Mouse (Mus musculus): Measurements from ENCODE around the gene Dtnb. TPM values are rescaled to one million over a fixed set of nuclear protein-coding genes. Genes with fewer than 3 reads are reported as not detected.

The Dtnb gene
- polyA plus RNA-seq, 1 experiment from 2014 or later = 28.7 TPM

DNA sequence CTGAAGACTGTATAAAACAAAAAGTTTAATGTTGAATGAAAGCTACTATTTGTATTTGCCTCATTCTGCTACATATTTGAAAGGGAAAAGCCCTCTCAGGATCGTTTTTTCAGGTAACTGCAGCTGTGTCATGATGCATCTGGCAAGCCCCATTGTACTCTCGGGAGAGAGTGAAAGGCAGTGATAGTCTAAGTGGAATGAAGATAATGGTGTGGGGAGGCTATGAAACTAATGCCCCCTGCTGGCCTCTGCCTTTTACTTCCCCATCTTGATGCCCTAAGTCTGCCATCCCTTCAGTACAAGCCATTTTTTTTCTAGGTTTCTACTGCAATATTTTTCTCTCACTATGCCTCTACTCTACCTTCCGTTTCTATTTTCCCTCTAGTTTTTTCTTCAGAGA, 69.8 kb downstream of the Dtnb start:
- no peaks in the 10 kb centered on the region for H3K4me1 ChIP-seq
- DNase-seq (ENCODE audit: low spot score) = no peak
- no peak overlapping the region for H3K27ac ChIP-seq
- no peak overlapping the region for H3K4me3 ChIP-seq
- H3K27me3 ChIP-seq (ENCODE audit: insufficient read depth, poor library complexity, severe bottlenecking) = no peaks in the 10 kb centered on the region
- WGBS = 35% methylated on average over 3 of the region's 3 CpGs
- H3K36me3 ChIP-seq = no peaks in the 10 kb centered on the region
- no peaks in the 10 kb centered on the region for H3K9me3 ChIP-seq

DNA sequence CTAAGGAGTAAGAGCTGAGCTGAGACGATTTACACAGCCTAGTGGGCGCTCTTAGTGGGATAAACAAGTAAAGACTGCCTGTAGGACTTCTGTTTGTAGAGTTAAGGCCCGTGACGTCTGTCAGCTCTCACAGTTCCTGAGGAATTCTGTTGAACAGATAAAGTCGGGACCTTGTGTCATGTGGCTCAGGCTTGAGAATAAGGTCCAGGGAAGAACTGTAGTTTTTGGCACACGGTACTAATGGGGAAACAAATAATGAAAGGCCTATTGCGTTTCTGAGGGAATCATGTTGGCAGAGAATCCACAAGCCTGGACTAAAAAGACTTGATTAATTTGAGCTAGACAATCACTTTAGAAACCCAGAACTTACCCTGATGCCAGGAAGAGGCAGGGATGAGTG, 84.6 kb downstream of the Dtnb start:
- H3K9me3 ChIP-seq = no peaks in the 10 kb centered on the region
- no peak overlapping the region for H3K27ac ChIP-seq
- no peak for DNase-seq (ENCODE audit: low spot score)
- no peaks in the 10 kb centered on the region for H3K27me3 ChIP-seq (ENCODE audit: insufficient read depth, poor library complexity, severe bottlenecking)
- 48% methylated on average over 7 of the region's 7 CpGs for WGBS
- 0 out of 2 replicates have a peak, but pooled peaks cover 3% of the 10 kb centered on the region for H3K36me3 ChIP-seq
- H3K4me1 ChIP-seq = no peaks in the 10 kb centered on the region
- no peak overlapping the region for H3K4me3 ChIP-seq

DNA sequence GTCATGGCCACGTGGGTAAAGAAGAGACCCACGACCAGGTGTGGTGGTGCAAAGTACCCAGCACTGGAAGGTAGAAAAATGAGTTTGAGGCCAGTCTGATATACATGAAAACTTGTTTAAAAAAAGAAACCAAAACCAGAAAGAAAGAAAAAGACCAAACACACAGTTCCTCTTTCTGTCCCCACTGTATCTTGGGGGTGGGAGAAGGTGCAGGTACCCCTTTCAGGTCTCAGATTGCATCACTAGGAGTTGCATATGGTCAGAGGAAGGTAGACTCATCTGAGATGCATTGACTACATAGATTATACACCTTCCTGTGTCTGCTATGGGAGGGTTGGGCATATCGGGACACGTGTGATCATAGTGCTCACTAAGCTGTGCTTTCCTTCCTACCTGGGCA, 85.1 kb downstream of the Dtnb start:
- H3K4me3 ChIP-seq = no peak overlapping the region
- no peak for DNase-seq (ENCODE audit: low spot score)
- no peak overlapping the region for H3K27ac ChIP-seq
- WGBS = 82% methylated on average over 4 of the region's 4 CpGs
- 0 out of 2 replicates have a peak, but pooled peaks cover 3% of the 10 kb centered on the region for H3K36me3 ChIP-seq
- H3K4me1 ChIP-seq = no peaks in the 10 kb centered on the region
- no peaks in the 10 kb centered on the region for H3K9me3 ChIP-seq
- no peaks in the 10 kb centered on the region for H3K27me3 ChIP-seq (ENCODE audit: insufficient read depth, poor library complexity, severe bottlenecking)

DNA sequence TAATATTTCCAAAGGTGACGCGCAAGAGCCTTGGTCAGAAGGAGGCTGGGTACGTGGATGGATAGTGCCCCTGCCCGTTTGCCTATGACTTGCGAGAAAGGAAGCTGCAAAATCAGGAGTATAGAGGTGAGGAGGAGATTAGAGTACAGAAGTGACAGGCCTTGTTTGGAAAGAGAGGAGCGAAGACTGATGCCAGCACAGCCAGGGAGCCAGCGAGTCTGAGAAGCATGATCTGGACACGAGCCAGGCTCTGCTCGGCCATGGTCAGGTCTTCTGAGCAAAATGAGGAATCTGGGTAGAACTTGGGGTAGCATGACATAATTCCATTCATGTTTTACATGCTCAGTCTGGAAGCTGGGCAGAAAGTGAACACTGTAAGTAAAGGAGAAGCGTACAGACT, 85.6 kb downstream of the Dtnb start:
- Histone ChIP-seq H3K4me3 (no peak overlapping the region), H3K27me3 (ENCODE audit: insufficient read depth, poor library complexity, severe bottlenecking) (no peaks in the 10 kb centered on the region), H3K36me3 (0 out of 2 replicates have a peak, but pooled peaks cover 3% of the 10 kb centered on the region), H3K27ac (no peak overlapping the region), H3K9me3 (no peaks in the 10 kb centered on the region), H3K4me1 (no peaks in the 10 kb centered on the region)
- DNase-seq (ENCODE audit: low spot score) = no peak
- 75% methylated on average over 10 of the region's 10 CpGs for WGBS

DNA sequence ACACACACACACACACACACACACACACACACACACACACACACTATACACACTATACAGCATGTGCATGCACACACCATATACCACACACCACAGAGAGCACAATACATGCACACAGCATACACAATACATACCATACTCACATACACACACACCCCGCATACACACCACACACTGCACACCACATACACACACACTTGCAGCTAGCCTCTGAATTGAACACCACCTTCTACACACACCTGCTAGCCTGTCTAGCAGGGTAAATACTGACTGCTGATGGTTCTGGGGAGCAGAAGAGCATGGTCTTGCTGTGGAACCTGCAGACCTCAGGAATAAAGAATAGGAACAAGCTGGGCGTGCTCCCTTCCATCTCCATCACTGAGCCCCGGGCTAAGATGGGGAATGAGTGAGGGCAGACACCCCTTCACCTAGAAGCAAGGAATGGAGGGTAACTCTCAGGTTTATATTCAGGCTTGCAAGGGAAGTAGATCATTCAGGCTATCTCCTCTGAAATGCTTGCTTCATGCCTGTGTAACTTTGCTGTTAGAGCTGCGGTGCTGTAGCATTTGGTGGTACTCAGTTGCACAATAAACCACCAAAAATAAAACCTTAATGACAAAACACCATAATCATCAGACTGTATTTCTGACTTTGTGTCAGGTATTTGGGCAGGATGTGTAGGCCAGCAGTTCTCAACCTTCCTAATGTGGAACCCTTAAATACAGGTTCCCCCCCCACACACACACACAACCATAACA, 87.6 kb downstream of the Dtnb start:
- no peaks in the 10 kb centered on the region for H3K4me1 ChIP-seq
- no peaks in the 10 kb centered on the region for H3K27me3 ChIP-seq (ENCODE audit: insufficient read depth, poor library complexity, severe bottlenecking)
- no peak overlapping the region for H3K27ac ChIP-seq
- no peak overlapping the region for H3K4me3 ChIP-seq
- H3K9me3 ChIP-seq = no peaks in the 10 kb centered on the region
- WGBS = 86% methylated on average over 4 of the region's 4 CpGs
- 0 out of 2 replicates have a peak, but pooled peaks cover 5% of the 10 kb centered on the region for H3K36me3 ChIP-seq
- DNase-seq (ENCODE audit: low spot score) = no peak

DNA sequence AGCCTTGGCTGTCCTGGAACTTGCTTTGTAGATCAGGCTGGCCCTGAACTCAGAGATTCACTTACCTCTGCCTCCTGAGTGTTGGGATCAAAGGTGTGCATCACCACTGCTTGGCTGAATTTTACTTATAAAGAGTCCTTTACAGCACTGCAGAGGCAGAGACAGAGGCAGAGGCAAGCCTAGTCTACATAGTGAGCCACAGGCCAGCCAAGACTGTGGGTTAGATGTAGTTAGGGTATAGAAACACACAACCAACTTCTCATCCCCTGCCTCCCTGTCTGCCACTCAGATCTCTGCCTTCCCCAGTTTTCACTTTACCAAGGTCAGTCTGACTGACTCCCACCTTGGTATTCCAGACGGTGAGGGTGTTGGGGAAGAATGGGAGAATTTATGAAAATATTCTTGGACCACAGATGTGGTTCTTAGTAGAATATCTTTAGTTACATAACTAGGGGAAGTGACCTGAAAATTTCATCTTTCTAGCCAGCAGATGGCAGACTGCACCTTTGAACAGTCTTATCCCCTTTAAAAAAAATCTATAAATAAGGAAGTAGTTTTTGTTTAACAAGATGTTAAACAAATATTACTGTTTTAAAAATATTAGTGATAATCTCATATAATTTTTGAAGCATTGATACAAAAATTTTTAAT, 88.9 kb downstream of the Dtnb start:
- Histone ChIP-seq H3K4me3 (no peak overlapping the region), H3K36me3 (0 out of 2 replicates have a peak, but pooled peaks cover 5% of the 10 kb centered on the region), H3K27me3 (ENCODE audit: insufficient read depth, poor library complexity, severe bottlenecking) (no peaks in the 10 kb centered on the region), H3K9me3 (no peaks in the 10 kb centered on the region), H3K4me1 (no peaks in the 10 kb centered on the region), H3K27ac (no peak overlapping the region)
- 75% methylated on average over 1 of the region's 1 CpGs for WGBS
- no peak for DNase-seq (ENCODE audit: low spot score)

DNA sequence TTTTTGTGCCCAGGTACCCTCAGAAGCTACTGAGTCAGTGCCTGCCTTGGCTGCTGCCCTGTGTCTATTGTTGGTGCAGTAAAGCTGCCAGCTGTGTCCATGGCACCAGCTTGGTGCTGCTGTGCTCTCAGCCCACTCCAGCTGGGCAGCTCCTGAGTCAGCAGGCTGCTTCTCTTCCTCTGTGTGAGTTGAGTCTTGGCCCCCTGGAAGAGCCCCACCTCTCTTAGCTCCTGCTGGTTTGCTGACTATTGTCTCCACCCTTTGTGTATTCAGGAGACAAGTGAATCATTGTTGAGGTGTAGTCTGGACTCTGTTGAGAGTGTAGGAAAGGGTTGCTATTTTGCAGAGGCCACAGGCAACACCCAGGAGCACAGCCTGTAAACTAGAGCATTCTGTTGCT, 90.5 kb downstream of the Dtnb start:
- H3K36me3 ChIP-seq = 0 out of 2 replicates have a peak, but pooled peaks cover 5% of the 10 kb centered on the region
- no peaks in the 10 kb centered on the region for H3K4me1 ChIP-seq
- no peaks in the 10 kb centered on the region for H3K9me3 ChIP-seq
- no peak for DNase-seq (ENCODE audit: low spot score)
- no peak overlapping the region for H3K27ac ChIP-seq
- H3K27me3 ChIP-seq (ENCODE audit: insufficient read depth, poor library complexity, severe bottlenecking) = no peaks in the 10 kb centered on the region
- no peak overlapping the region for H3K4me3 ChIP-seq

DNA sequence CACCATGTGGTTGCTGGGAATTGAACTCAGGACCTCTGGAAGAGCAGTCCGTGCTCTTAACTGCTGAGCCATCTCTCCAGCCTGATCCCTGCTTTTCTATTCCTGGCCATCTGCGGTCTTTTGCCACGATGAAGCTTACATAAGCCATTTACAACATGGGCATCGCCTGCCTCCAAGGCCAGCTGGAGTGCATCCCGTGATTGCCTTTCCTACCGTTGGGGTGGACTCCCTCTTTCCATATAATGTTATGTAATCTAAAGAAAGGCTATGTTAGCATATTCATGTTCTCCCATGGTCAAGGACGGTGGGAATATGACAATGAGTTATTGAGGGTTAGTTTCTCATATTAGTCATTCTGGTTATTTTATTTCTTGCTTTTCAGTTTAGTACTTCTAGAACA, 91.2 kb downstream of the Dtnb start:
- Histone ChIP-seq H3K9me3 (no peaks in the 10 kb centered on the region), H3K27me3 (ENCODE audit: insufficient read depth, poor library complexity, severe bottlenecking) (no peaks in the 10 kb centered on the region), H3K27ac (no peak overlapping the region), H3K4me3 (no peak overlapping the region), H3K36me3 (0 out of 2 replicates have a peak, but pooled peaks cover 5% of the 10 kb centered on the region), H3K4me1 (no peaks in the 10 kb centered on the region)
- DNase-seq (ENCODE audit: low spot score) = no peak
- 90% methylated on average over 7 of the region's 7 CpGs for WGBS

DNA sequence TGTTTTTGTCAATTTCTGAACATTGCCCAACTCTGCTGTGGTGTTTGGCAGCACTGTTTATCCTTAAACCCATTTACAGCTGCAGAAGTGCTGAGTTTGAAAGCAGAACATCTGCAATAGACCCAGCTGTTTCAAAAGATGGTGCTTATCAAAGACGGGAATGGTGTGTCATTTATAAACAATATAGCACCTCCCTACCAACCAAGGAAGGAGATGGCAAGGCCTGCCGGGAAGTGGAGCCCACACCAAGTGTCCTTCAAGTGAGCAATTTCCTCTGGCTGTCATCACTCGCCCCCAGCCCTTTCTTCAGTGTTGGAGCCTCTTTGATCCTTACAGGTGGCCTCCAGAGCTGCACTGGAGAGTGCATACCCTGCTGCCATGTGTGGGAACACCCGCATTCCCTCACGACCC, 97.8 kb downstream of the Dtnb start:
- 29% methylated on average over 5 of the region's 5 CpGs for WGBS
- Histone ChIP-seq H3K4me1 (peaks cover 19% of the 10 kb centered on the region; the same call in 1 of the 2 replicates), H3K36me3 (0 out of 2 replicates have a peak, but pooled peaks cover 4% of the 10 kb centered on the region), H3K9me3 (no peaks in the 10 kb centered on the region), H3K27me3 (ENCODE audit: insufficient read depth, poor library complexity, severe bottlenecking) (no peaks in the 10 kb centered on the region), H3K4me3 (no peak overlapping the region), H3K27ac (no peak overlapping the region)
- no peak for DNase-seq (ENCODE audit: low spot score)

DNA sequence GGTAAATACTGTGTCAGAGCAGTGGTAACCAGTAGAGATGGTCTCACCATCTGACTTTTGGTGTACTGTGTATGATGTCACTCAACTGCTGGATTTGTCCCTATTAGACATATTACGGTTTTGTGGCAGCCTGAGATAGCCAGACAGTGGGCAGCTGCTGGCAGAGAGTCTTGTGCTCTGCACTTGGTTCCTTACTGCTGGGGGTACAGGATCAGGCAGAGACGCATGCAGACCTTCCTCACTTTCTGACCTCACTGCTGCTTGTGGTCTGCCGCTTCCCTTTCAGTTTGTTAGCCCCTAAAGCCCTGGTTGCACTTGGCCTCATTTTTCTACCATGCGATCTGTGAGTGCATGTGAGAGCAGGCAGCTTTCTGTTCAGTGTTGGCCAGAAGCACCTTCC, 98.9 kb downstream of the Dtnb start:
- Histone ChIP-seq H3K4me1 (peaks cover 19% of the 10 kb centered on the region; the same call in 1 of the 2 replicates), H3K9me3 (no peaks in the 10 kb centered on the region), H3K4me3 (no peak overlapping the region), H3K27ac (no peak overlapping the region), H3K27me3 (ENCODE audit: insufficient read depth, poor library complexity, severe bottlenecking) (no peaks in the 10 kb centered on the region), H3K36me3 (0 out of 2 replicates have a peak, but pooled peaks cover 4% of the 10 kb centered on the region)
- WGBS = 85% methylated on average over 4 of the region's 4 CpGs
- no peak for DNase-seq (ENCODE audit: low spot score)

DNA sequence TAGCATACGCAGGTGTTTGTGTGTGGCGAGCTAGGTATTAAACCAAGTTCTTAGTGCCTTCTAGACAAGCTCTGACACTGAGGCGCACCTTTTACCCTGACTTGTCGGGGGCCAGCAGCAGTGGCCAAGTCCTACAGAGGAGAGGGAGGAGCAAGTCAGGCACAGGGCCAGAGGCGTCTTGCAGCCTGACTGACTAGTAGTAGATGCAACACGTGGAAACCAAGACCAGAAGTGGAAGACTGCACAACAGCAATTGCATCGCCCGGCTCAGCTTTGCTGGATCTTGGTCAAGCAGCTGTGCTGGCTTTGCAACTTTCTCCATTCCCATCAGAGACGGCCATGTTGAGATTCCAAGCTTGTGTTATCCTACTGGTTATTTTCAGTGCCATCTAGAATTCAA, 100.6 kb downstream of the Dtnb start:
- H3K36me3 ChIP-seq = 0 out of 2 replicates have a peak, but pooled peaks cover 4% of the 10 kb centered on the region
- WGBS = 82% methylated on average over 9 of the region's 9 CpGs

DNA sequence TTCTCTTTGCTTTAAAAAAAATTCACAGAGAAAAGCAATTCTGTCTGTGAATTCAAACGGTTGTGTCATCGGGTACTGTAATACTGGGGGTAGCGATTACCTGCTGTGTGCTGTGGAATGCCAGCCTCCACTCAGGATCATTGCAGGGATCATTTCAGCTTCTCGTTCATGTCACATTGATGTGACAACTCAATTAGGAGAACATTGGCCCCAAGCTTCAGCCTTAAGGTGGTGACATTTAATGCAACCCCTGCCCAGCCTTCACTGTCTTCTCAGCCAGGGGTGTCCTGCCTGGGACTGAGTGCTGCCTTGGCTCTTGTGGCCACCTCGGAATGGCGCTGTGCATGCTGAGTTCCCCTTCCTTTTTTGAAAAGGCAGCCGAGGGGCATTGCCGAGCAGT, 101.7 kb downstream of the Dtnb start:
- 66% methylated on average over 8 of the region's 8 CpGs for WGBS
- H3K27ac ChIP-seq = no peak overlapping the region

More for the DNA sequence above, 100.6 kb downstream of the Dtnb start:
- DNase-seq (ENCODE audit: low spot score) = no peak
- H3K4me1 ChIP-seq = peaks cover 19% of the 10 kb centered on the region; the same call in 1 of the 2 replicates
- H3K9me3 ChIP-seq = no peaks in the 10 kb centered on the region
- no peak overlapping the region for H3K27ac ChIP-seq
- H3K4me3 ChIP-seq = no peak overlapping the region
- no peaks in the 10 kb centered on the region for H3K27me3 ChIP-seq (ENCODE audit: insufficient read depth, poor library complexity, severe bottlenecking)

DNA sequence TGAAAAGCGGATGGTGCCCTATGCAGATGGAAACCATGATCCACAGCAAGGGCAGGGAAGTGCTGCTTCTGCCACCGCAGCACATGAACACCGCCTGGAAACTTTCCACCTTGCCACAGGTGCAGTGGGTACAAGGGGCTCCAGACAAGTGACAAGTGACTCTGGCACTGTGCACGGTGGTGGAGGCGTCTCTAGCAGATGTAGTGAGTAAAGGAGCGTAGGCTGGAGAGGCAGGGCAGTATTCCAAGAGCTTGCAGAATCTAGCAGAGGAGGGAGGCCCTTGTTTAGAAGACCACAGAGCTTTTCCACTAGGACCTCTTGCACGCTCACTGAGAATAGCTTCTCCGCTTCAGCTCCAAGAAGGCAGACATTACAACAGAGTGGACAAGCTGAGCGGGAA, 102.7 kb downstream of the Dtnb start:
- DNase-seq (ENCODE audit: low spot score) = no peak
- H3K27ac ChIP-seq = no peak overlapping the region
- 87% methylated on average over 9 of the region's 9 CpGs for WGBS
- H3K4me3 ChIP-seq = no peak overlapping the region
- peaks cover 18% of the 10 kb centered on the region; the same call in 1 of the 2 replicates for H3K4me1 ChIP-seq
- no peaks in the 10 kb centered on the region for H3K9me3 ChIP-seq
- no peaks in the 10 kb centered on the region for H3K27me3 ChIP-seq (ENCODE audit: insufficient read depth, poor library complexity, severe bottlenecking)
- H3K36me3 ChIP-seq = no peaks in the 10 kb centered on the region

More for the DNA sequence above, 101.7 kb downstream of the Dtnb start:
- Histone ChIP-seq H3K36me3 (0 out of 2 replicates have a peak, but pooled peaks cover 4% of the 10 kb centered on the region), H3K4me1 (peaks cover 19% of the 10 kb centered on the region; the same call in 1 of the 2 replicates), H3K4me3 (no peak overlapping the region), H3K9me3 (no peaks in the 10 kb centered on the region), H3K27me3 (ENCODE audit: insufficient read depth, poor library complexity, severe bottlenecking) (no peaks in the 10 kb centered on the region)
- DNase-seq (ENCODE audit: low spot score) = no peak

Data from heart, embryonic 10.5 days (tissue).